Mouse (Mus musculus) brain, adult 10 weeks (tissue): ENCODE measurements around the gene Prkacb. TPM values are rescaled to one million over a fixed set of nuclear protein-coding genes. Genes with fewer than 3 reads are reported as not detected.

Experiments used
- polyA plus RNA-seq: library from polyadenylated mRNA; stranded (reverse); fragments of 350-450 nt; fragmentation: Illumina TruSeq; extraction: RNeasy Lipid Tissue Mini Kit (QIAGEN cat#74804); gene quantifications from one replicate; pipeline ENCODE4 v1.2.3, GENCODE M21; 2015; ENCODE audit warnings: low read depth, low replicate concordance

Gene Prkacb
- polyA plus RNA-seq: 312 TPM

DNA sequence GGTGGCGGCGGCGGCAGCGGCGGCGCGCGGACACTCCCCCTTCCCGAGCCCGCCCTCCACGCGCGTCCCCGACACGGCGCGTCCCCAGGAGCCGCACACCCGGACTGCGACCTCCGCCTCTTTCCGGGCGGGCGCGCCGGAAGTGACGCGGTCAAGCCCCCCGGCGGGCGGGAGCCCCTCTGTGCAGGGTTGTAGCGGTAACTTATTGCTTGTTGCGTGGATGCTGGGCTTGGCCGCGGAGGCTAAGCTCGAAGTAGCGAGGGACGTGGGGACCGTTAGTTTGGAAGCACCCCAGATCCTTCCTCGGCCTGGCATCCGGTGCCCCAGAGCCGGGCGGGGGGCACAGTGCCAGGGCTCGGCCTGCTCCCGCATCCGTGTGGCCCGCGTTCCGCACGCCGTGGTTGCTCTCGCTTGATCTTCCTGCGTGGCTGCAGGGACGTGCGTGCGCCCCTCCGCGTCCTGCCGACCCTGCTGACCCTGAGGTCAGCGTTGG, at the start of gene Prkacb:
Gene Prkacb (minus strand): TSS at position 90 of the 493 bp plus-strand sequence.

DNA sequence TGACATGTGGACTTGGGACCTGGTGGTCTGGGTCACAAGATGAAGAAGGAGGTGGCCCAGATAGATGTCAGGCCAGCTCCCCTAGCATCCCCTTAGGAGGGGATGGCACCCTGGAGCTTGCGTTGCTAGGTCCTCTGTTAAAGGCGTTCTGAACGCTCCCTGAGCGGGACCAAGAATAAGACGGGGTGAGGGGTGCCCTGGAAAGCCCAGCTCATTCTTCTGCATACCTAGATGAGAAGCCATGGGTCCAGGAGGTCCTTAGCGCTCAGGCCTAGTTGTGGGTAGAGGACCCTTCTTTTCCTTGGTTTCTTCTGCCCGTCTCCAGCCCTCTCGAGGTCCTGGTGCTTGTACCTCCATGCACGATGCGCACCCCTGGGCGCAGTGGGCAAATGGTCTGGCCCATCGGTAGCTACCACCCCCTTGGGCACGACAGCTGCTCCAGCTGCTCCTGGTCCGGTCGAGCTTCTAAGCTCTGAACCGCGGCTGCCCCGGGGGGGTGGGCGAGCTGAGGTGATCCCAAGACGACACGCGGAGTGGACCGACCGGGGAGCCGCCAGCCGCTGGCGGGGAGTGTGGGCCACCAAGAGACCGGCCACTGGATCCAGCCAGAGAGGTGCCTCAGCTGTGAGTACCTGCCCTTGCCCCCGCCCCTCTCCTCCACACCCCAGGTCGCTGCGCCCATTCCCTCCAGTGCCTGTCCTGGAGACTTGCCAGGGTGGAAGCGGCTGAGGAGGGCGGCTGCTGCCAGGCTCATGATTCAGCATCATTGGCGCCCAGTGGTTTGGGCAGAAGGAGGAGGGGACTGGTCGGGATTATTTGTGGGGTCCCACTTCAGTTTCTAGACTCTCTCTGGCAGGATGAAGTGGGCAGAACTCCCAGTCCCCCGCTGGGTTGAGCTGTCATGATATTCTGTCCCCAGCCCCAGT, 39.4 kb upstream of the Prkacb start, which contains the start of gene Ttll7:
Gene Ttll7 (plus strand): TSS at position 402 of the 926 bp plus-strand sequence.

DNA sequence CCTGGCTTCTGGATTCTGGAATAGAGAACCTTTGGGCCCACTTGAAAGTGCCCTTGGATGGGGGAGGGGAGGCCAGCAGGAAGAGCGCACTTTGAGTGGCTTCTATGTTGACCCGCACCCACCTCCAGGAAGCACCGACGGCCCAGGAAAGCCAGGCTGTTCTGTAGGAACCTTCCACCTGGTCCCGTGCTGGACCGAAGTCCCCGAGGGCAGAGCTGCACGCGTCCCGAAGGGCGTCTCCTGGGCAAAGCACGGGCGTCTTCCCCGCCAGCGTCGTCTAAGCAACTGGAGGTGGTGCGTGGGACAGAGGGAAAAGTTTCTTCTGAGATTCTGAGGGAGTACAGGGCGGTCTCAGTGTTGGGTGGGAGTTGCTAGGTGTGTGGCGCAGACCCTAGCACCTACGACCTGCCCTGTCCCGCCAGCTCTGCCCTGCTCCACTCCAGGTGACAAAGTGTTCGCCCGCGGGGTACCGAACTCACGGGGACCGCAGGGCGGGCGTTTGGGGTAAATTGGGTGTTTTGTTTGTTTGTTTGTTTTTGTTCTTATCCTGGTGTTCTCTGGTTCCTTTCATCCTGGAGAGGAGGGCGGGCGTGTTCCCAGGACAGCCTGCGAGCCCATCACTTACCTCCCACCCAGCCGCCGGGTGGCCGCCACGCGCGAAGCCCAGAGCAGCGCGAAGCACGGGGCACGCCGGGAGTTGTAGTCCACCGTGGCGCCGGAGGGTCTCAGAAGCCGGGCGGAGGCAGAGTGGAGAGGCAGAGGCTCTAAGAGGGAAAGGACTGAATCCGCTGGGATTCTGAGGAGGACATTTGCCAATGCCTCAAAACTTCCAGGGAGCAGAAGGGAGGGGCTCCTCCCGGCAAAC, 127.7 kb downstream of the Prkacb start, which contains the start of gene Samd13:
Gene Samd13 (minus strand): TSS at position 782 of the 865 bp plus-strand sequence.

Other genes starting within 250 kb of the Prkacb start
- 1.2 TPM for gene Uox, start 242.6 kb downstream of the Prkacb start, polyA plus RNA-seq
- 0.16 TPM for gene Dnase2b, start 197.4 kb downstream of the Prkacb start, polyA plus RNA-seq
- not detected for gene 4930503B20Rik, start 161.7 kb downstream of the Prkacb start, polyA plus RNA-seq
- gene Samd13, start 127.4 kb downstream of the Prkacb start, polyA plus RNA-seq: 0.45 TPM
- 126 TPM for gene Ttll7, start 39.4 kb upstream of the Prkacb start, polyA plus RNA-seq